Mouse (Mus musculus) testis, postnatal 10 days (tissue): ENCODE measurements at regions not wholly inside any gene's neighbourhood (a gene's known extent, or its start where the extent isn't known, plus 50 kb on each side); places are given as distances from the start of the nearest gene placed in this dataset.

Source experiments
- DNase-seq: peaks from one replicate; pipeline ENCODE4 v3.0.0; 2021; ENCODE audit warnings: low spot score

DNA sequence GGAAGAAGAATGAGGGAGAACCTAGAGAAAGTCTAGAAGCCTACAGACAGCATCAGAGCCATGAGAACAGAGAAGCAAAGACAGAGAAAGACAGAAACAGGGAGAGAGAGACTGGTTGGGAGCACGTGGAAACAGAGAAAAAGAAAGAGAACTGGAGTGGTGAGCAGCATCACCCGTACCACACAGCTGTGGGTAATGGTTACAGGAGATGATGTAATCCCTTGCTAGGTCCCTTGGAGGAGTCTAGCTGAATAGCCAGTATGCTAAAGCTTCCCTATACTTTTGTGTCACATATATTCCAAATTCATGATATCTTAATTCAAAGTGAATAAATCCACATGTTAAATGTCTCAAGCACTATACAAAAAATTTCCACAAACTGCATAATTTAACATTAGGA lies 284.0 kb downstream of the 4930544G11Rik start:
- no peak for DNase-seq

- DNase-seq, result no peak
Observed at GRCm38 (mm10) chr6:66255378-66255777, 279.8 kb upstream of the Mad2l1 start.

DNA sequence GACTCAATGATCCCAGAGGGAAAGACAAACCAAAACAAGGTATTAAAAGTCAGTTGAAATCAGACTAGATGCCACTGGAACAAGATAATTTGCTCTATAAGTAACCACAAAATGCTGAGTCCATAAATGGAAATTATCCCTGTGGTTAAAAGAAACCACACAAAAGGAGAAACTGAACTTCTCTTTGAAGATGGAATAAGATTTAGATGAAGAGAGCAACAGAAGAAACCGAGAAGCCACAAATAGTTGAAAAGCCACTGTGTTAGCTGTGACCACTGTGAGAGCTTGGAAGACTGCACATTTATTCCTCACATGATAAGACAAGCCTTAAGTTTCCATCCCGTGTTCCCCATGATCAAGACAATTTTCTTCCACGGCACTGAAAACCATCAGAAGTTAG lies 271.8 kb upstream of the Mad2l1 start:
- DNase-seq, result no peak

- DNase-seq, result no peak
Observed at GRCm38 (mm10) chr6:66263918-66264317, 271.3 kb upstream of the Mad2l1 start.

DNA sequence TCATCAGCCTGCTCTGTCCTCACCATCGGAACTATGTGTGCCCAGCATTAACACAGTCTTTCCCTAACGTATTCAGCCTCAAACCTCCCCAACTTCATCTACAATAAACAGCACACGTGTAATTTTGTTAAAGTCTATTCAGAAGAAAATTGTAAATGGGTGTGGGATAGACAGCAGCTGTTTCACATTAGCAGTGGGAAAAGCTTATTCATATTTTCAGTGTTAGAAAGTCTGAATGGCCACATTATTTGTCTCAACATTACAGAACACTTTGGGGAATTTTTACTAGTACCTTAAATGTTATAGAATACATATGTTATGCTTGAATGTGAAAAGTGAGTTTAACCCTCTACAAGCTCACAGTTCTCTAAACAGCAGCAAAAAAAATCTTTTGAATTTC lies 266.8 kb upstream of the Mad2l1 start:
- DNase-seq, result no peak

- DNase-seq, result no peak
Observed at GRCm38 (mm10) chr6:66271414-66272206, 263.6 kb upstream of the Mad2l1 start.

GRCm38 (mm10) chr6:66272216-66272615 lies 263.0 kb upstream of the Mad2l1 start:
- no peak for DNase-seq

DNA sequence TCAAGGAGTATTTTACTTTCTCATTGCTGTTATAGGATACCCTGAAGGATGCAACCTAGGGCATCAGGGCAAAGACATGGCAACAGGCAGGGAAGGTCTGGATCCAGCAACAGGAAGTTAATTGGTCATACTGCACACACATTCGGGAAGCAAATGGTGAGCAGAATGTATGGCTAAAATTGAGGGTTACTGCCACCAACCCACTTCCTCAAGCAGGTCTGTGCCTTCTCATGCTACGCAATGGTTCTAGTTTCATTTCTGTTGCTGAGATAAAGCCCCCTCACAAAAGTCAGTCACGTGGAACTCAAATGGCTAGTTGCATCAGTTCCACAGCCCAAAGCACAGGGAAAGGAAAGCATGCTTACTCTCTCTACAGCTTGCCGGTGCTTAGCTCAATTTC lies 260.5 kb upstream of the Mad2l1 start:
- DNase-seq, result no peak

DNA sequence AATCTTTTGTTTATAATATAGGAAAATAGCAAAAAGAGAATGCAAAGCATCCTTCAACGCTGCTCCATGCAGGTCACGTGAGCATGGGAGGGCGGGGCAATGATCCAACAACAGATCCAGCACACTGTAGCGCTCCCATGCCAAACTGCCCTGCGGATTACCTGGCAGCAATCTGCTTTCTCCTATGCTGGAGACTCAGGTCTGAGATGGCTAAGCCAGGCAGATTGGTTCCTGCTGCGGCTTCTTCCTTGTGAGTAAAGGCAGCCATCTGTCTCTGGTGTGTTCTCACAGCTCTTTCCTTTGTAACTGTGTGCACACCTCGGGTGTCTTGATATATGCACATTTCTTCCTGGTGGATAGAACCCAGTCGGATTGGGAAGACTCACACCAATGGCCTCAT lies 254.5 kb upstream of the Mad2l1 start:
- DNase-seq, result no peak

- DNase-seq, result no peak
Observed at GRCm38 (mm10) chr6:66282566-66283115, 252.5 kb upstream of the Mad2l1 start.

GRCm38 (mm10) chr6:66283521-66283920 lies 251.7 kb upstream of the Mad2l1 start:
- no peak for DNase-seq

DNA sequence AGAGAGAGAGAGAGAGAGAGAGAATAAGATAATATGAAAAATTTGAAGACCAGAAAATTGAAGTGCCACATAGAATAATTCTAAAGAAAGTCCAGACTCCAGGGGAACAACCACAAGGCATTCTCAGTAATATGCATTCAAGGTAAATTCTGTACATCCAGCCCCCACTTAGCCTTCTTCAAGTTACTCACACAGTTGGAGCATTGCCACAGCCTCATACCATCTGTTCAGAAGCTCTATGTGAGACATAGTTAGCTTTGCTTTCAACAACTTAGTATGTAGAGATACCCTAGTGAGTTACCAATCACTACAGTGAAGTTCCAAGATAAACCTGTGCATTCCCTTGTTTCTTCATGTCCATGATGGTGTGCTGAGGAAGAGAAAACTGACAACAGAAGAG lies 247.6 kb upstream of the Mad2l1 start:
- DNase-seq, result no peak

- DNase-seq, result no peak
Observed at GRCm38 (mm10) chr6:66289196-66289595, 246.0 kb upstream of the Mad2l1 start.

DNA sequence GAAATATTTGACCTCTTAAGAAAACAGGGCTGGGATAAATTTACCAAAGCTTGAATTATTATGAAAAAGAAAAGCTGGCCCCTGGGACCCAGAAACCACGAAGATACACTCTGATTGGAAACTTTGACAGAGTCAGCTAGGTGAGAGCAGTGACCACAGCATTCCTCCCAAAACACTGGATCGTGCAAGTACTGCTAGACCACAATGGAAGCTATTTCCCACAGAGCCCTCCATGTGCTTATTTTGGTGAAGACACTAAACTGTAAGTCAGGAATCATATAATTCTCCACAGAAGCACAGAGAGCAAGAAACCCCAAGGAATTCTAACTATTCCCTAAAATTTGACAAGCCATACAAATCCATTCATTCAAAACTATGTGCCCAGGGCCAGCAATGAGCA lies 243.6 kb upstream of the Mad2l1 start:
- DNase-seq, result no peak

DNA sequence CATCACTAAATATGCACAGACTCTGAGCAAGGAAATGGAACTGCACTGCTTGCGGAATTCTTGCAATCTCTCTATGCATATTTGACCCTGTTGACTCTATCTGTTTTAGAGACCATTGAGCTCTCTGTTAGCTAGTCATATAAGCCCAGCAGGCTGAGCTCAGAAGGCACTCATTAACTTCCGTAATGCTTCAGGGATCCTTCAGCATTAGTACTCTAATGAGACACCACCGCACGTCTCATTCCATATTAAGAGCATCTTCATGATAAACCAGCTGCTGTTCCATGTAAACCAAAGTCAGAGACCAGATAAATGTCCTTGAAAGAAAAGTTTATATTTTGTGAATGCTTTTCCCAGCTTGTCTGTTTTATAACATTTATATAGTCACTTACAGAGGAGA lies 237.1 kb upstream of the Mad2l1 start:
- DNase-seq, result no peak

- no peak for DNase-seq
Observed at GRCm38 (mm10) chr6:66300189-66300588, 235.0 kb upstream of the Mad2l1 start.

- no peak for DNase-seq
Observed at GRCm38 (mm10) chr6:66344848-66345247, 190.3 kb upstream of the Mad2l1 start.

GRCm38 (mm10) chr6:66347356-66347755 lies 187.8 kb upstream of the Mad2l1 start:
- DNase-seq, result no peak

DNA sequence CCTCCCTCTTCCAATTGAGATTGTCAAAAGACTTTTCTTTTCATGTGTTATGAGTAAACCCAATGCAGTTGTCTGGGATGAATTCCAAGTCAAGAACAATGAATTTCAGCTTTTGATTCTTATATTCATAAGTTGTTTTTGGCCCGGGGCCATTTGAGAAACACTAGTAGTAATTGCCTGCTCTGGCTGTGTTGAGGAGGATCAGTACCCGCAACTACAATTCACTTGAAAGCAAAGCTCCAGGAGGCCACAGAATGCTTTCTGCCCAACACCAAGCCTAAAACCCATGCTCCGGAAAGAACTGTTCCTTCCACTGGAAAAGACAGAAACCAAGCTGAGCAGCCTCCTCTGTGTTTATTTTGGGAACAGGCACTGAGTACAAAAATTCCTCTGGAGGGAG lies 174.1 kb upstream of the Mad2l1 start:
- DNase-seq, result peak; percentile 43

DNA sequence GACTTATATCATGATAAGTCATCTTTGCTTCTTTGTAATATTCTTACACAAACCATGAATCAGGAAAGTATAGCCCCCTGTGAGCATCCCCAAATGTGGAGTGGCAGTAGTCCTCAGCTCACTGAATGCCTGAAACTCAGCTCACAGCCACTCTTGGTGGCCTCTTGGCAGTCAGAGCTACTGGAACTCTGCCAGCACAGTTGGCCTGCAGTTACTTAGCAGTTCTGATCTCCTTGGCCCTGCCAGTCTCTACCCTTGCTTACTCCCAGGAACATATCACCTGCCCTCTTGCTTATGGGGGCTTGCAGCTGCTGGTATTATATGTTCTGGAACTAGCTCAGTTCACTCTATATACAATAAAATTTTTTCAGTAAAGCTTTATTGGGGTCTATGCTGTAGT lies 167.9 kb upstream of the Mad2l1 start:
- no peak for DNase-seq

- no peak for DNase-seq
Observed at GRCm38 (mm10) chr6:66381279-66381934, 153.8 kb upstream of the Mad2l1 start.

GRCm38 (mm10) chr6:66382347-66383010 lies 152.7 kb upstream of the Mad2l1 start:
- no peak for DNase-seq

- no peak for DNase-seq
Observed at GRCm38 (mm10) chr6:66395147-66395546, 140.0 kb upstream of the Mad2l1 start.
